Mouse (Mus musculus): ENCODE results near the gene Ache. TPM values are rescaled to one million over a fixed set of nuclear protein-coding genes. Genes with fewer than 3 reads are reported as not detected.
A peak's percentile ranks its signal among the peaks of the same experiment; 100 is the strongest.

Gene Ache
- polyA plus RNA-seq, 1 experiment from 2014 or later, result 12.6 TPM

GRCm38 (mm10) chr5:137340222-137340621 lies 52.9 kb downstream of the Ache start:
- no peak for ATAC-seq (ENCODE audit: low FRiP score)
- H3K4me1 ChIP-seq, result peaks cover 14% of the 10 kb centered on the region
- H3K9me3 ChIP-seq (replicated peaks), result no peaks in the 10 kb centered on the region; the same call in 1 of the 2 replicates
- H3K36me3 ChIP-seq, result no peaks in the 10 kb centered on the region
- H3K4me3 ChIP-seq, result no peak overlapping the region; the same call in 1 of the 2 replicates
- peak overlapping the region; percentile 83; the same call in 1 of the 2 replicates for H3K4me2 ChIP-seq (replicated peaks)
- peak overlapping the region; percentile 80; the same call in 1 of the 2 replicates for H3K27ac ChIP-seq
- no peaks in the 10 kb centered on the region for H3K27me3 ChIP-seq
- 80% methylated on average over 6 of the region's 6 CpGs for WGBS
- 0 out of 2 replicates have a peak overlapping the region, but pooled peaks have one; percentile 68 for H3K9ac ChIP-seq

- WGBS, result 79% methylated on average over 7 of the region's 7 CpGs
Observed at GRCm38 (mm10) chr5:137342407-137343012, 55.2 kb downstream of the Ache start.

DNA sequence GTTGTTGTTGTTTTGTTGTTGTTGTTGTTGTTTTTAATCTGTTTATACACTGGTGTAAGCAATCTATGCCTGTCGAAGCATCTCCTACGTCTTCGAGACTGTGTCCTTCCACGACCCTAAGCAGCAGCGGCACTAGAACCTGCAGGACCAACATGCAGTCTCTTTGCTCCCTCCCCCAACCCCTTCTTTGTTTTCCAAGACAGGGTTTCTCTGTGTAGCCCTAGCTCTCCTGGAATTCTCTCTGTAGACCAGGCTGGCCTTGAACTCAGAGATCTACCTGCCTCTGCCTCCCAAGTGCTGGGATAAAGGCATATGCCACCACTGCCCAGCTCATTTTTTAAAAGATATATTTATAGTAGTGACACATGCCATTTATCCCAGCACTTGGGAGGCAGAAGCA lies 56.1 kb downstream of the Ache start:
- no peaks in the 10 kb centered on the region; the same call in 1 of the 2 replicates for H3K9me3 ChIP-seq (replicated peaks)
- WGBS, result 95% methylated on average over 5 of the region's 5 CpGs
- no peak overlapping the region for H3K4me3 ChIP-seq
- H3K4me2 ChIP-seq (replicated peaks), result no peak overlapping the region
- ATAC-seq (ENCODE audit: low FRiP score), result no peak
- H3K36me3 ChIP-seq, result no peaks in the 10 kb centered on the region
- H3K4me1 ChIP-seq, result peaks cover 26% of the 10 kb centered on the region
- H3K9ac ChIP-seq, result no peak overlapping the region
- no peaks in the 10 kb centered on the region for H3K27me3 ChIP-seq
- no peak overlapping the region for H3K27ac ChIP-seq

More at GRCm38 (mm10) chr5:137342407-137343012, 55.2 kb downstream of the Ache start:
- Histone ChIP-seq H3K27ac (no peak overlapping the region), H3K4me3 (no peak overlapping the region), H3K27me3 (no peaks in the 10 kb centered on the region), H3K9me3 (replicated peaks) (no peaks in the 10 kb centered on the region; the same call in 1 of the 2 replicates), H3K4me1 (peaks cover 18% of the 10 kb centered on the region), H3K4me2 (replicated peaks) (no peak overlapping the region), H3K36me3 (no peaks in the 10 kb centered on the region), H3K9ac (no peak overlapping the region)
- no peak for ATAC-seq (ENCODE audit: low FRiP score)

DNA sequence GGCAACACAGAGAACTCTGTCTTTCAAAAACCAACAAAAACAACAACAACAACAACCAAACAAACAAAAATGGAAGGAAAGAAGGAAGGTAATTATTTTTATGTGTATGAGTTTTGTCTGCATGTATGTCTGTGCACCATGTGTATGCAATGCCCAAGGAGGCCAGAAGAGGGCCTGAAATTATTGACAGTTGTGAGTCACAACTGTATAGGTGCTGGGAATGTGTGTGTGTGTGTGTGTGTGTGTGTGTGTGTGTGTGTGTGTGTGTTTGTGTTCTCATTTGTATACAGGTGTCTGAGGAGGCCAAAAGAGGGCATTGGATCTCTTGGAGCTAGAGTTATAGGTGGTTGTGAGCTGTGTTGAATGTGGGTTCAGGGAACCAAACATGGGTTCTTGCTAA lies 56.5 kb downstream of the Ache start:
- Histone ChIP-seq H3K4me2 (replicated peaks) (no peak overlapping the region), H3K27me3 (peaks cover 3% of the 10 kb centered on the region; the same call in 1 of the 2 replicates), H3K9ac (no peak overlapping the region), H3K4me3 (no peak overlapping the region), H3K27ac (no peak overlapping the region), H3K9me3 (replicated peaks) (no peaks in the 10 kb centered on the region; the same call in 1 of the 2 replicates), H3K36me3 (no peaks in the 10 kb centered on the region), H3K4me1 (peaks cover 29% of the 10 kb centered on the region)
- no peak for ATAC-seq (ENCODE audit: low FRiP score)

Small RNA genes lying within 50 kb of the gene (microRNA-seq; reads per million reads assigned to microRNA genes)
- gene Mir7036 (1.6 reads per million), gene Mir8116 (not detected)

Other genes starting within 250 kb of the Ache start
- gene Ap1s1, start 241.4 kb upstream of the Ache start, polyA plus RNA-seq (2016; fragmentation: Nextera tagmentation; extraction: Ambion mirVana), result 183 and 186 TPM in 2 replicates
- gene Serpine1, start 215.3 kb upstream of the Ache start, polyA plus RNA-seq (2016; fragmentation: Nextera tagmentation; extraction: Ambion mirVana), result 0.10 TPM in 1 of 2 replicates, not detected in the other
- gene Trim56, start 171.3 kb upstream of the Ache start, polyA plus RNA-seq (2016; fragmentation: Nextera tagmentation; extraction: Ambion mirVana), result 4.2 and 5.7 TPM in 2 replicates
- gene Muc3, start 138.2 kb upstream of the Ache start, polyA plus RNA-seq (2016; fragmentation: Nextera tagmentation; extraction: Ambion mirVana), result not detected in 2 replicates
- gene Muc3a, start 75.1 kb upstream of the Ache start, polyA plus RNA-seq (2016; fragmentation: Nextera tagmentation; extraction: Ambion mirVana), result not detected in 2 replicates
- 8.1 and 10.3 TPM in 2 replicates for gene Ufsp1, start 7.1 kb downstream of the Ache start, polyA plus RNA-seq (2016; fragmentation: Nextera tagmentation; extraction: Ambion mirVana)
- gene Srrt, start 20.2 kb downstream of the Ache start, polyA plus RNA-seq (2016; fragmentation: Nextera tagmentation; extraction: Ambion mirVana), result 151 and 152 TPM in 2 replicates
- 40.0 and 40.7 TPM in 2 replicates for gene Trip6, start 26.9 kb downstream of the Ache start, polyA plus RNA-seq (2016; fragmentation: Nextera tagmentation; extraction: Ambion mirVana)
- 21.9 and 23.6 TPM in 2 replicates for gene Slc12a9, start 46.1 kb downstream of the Ache start, polyA plus RNA-seq (2016; fragmentation: Nextera tagmentation; extraction: Ambion mirVana)
- 40.9 and 45.0 TPM in 2 replicates for gene Ephb4, start 62.6 kb downstream of the Ache start, polyA plus RNA-seq (2016; fragmentation: Nextera tagmentation; extraction: Ambion mirVana)
- 0.09 and 0.15 TPM in 2 replicates for gene Zan, start 189.5 kb downstream of the Ache start, polyA plus RNA-seq (2016; fragmentation: Nextera tagmentation; extraction: Ambion mirVana)
- gene Pop7, start 215.0 kb downstream of the Ache start, polyA plus RNA-seq (2016; fragmentation: Nextera tagmentation; extraction: Ambion mirVana), result 60.7 and 61.3 TPM in 2 replicates
- 17.9 and 19.0 TPM in 2 replicates for gene Gigyf1, start 231.0 kb downstream of the Ache start, polyA plus RNA-seq (2016; fragmentation: Nextera tagmentation; extraction: Ambion mirVana)
- gene Epo, start 245.7 kb downstream of the Ache start, polyA plus RNA-seq (2016; fragmentation: Nextera tagmentation; extraction: Ambion mirVana), result not detected in 2 replicates
- 466 and 467 TPM in 2 replicates for gene Gnb2, start 246.0 kb downstream of the Ache start, polyA plus RNA-seq (2016; fragmentation: Nextera tagmentation; extraction: Ambion mirVana)

All from hindbrain, embryonic 12.5 days (tissue).